Mouse (Mus musculus) T-helper 17 cell (primary cell): ENCODE measurements around the gene Tbc1d7.

Source experiments
- in situ Hi-C, 2 experiments: fragments of 300-600 bp; cut with MboI, MseI; formaldehyde crosslinking; loops; 1 replicate in 1 of 2; 2 replicates in 1 of 2; pipeline ENCODE4 v1.15.1; 2025; ENCODE audit warnings: high pct_unique_total_duplicates in 2 of 2

Tbc1d7 gene

GRCm38 (mm10) chr13:43171020-43171710, at the start of gene Tbc1d7:
Gene Tbc1d7, minus strand, starts transcription at chr13:43171501.
- in situ Hi-C loops = loop anchor here in 1 of 2 experiments (5.0 to 10.0 kb wide), 2 partner anchors 286 to 384 kb away; no protein-coding TSS in a partner anchor

- in situ Hi-C loops = no loop called here
Measured at GRCm38 (mm10) chr13:43220635-43221034, 49.3 kb upstream of the Tbc1d7 start.

GRCm38 (mm10) chr13:43218764-43219163, 47.5 kb upstream of the Tbc1d7 start:
- in situ Hi-C loops = no loop called here

GRCm38 (mm10) chr13:43218284-43218683, 47.0 kb upstream of the Tbc1d7 start:
- in situ Hi-C loops = no loop called here

GRCm38 (mm10) chr13:43217686-43218085, 46.4 kb upstream of the Tbc1d7 start:
- in situ Hi-C loops = no loop called here

- in situ Hi-C loops = no loop called here
Measured at GRCm38 (mm10) chr13:43217059-43217458, 45.8 kb upstream of the Tbc1d7 start.

- in situ Hi-C loops = no loop called here
Measured at GRCm38 (mm10) chr13:43215994-43216706, 44.8 kb upstream of the Tbc1d7 start.

GRCm38 (mm10) chr13:43215144-43215993, 44.1 kb upstream of the Tbc1d7 start:
- in situ Hi-C loops = no loop called here

- in situ Hi-C loops = no loop called here
Measured at GRCm38 (mm10) chr13:43212338-43212737, 41.0 kb upstream of the Tbc1d7 start.

GRCm38 (mm10) chr13:43210956-43211355, 39.7 kb upstream of the Tbc1d7 start:
- in situ Hi-C loops = no loop called here

GRCm38 (mm10) chr13:43209560-43209959, 38.3 kb upstream of the Tbc1d7 start:
- in situ Hi-C loops = no loop called here

- in situ Hi-C loops = no loop called here
Measured at GRCm38 (mm10) chr13:43208914-43209439, 37.7 kb upstream of the Tbc1d7 start.

- in situ Hi-C loops = no loop called here
Measured at GRCm38 (mm10) chr13:43206118-43206683, 34.9 kb upstream of the Tbc1d7 start.

- in situ Hi-C loops = loop anchor here in 1 of 2 experiments (5.0 kb wide), 1 partner anchor 119 kb away; no protein-coding TSS in a partner anchor
Measured at GRCm38 (mm10) chr13:43203641-43204040, 32.3 kb upstream of the Tbc1d7 start.

GRCm38 (mm10) chr13:43203234-43203633, 31.9 kb upstream of the Tbc1d7 start:
- in situ Hi-C loops = loop anchor here in 1 of 2 experiments (5.0 kb wide), 1 partner anchor 119 kb away; no protein-coding TSS in a partner anchor

- in situ Hi-C loops = loop anchor here in 1 of 2 experiments (5.0 kb wide), 1 partner anchor 120 kb away; no protein-coding TSS in a partner anchor
Measured at GRCm38 (mm10) chr13:43202351-43202750, 31.1 kb upstream of the Tbc1d7 start.

- in situ Hi-C loops = loop anchor here in 1 of 2 experiments (5.0 kb wide), 1 partner anchor 121 kb away; no protein-coding TSS in a partner anchor
Measured at GRCm38 (mm10) chr13:43201033-43201432, 29.7 kb upstream of the Tbc1d7 start.

- in situ Hi-C loops = loop anchor here in 1 of 2 experiments (5.0 kb wide), 1 partner anchor 122 kb away; no protein-coding TSS in a partner anchor
Measured at GRCm38 (mm10) chr13:43200473-43200872, 29.2 kb upstream of the Tbc1d7 start.

- in situ Hi-C loops = loop anchor here (5.0 to 25.0 kb wide), 4 partner anchors 113 to 538 kb away; partner anchors contain the start of gene Mcur1 (in 1 of the 2)
Measured at GRCm38 (mm10) chr13:43199749-43200148, 28.4 kb upstream of the Tbc1d7 start.

- in situ Hi-C loops = loop anchor here in 1 of 2 experiments (5.0 to 25.0 kb wide), 3 partner anchors 113 to 538 kb away; partner anchors contain the start of gene Mcur1
Measured at GRCm38 (mm10) chr13:43199282-43199681, 28.0 kb upstream of the Tbc1d7 start.
